Mouse (Mus musculus) liver, adult 2 months (tissue): ENCODE data around the gene Spsb2. TPM values are rescaled to one million over a fixed set of nuclear protein-coding genes. Genes with fewer than 3 reads are reported as not detected.

ENCODE experiments used
- DNase-seq: peaks from one replicate; pipeline ENCODE4 v3.0.0-alpha.2; 2011; ENCODE audit warnings: low read depth, low spot score; ENCODE audit errors: extremely low read depth
- H3K27ac ChIP-seq: fragments of 200-500 bp; replicated peaks from 2 replicates; pipeline ENCODE4 v1.5.1; 2012; ENCODE audit warnings: low read depth, mild to moderate bottlenecking, control low read depth, inconsistent platforms, low read length; ENCODE audit not compliant: insufficient read depth
- H3K27me3 ChIP-seq: fragments of 200-500 bp; 2 replicates; pipeline ENCODE4 v1.6.1; 2012; ENCODE audit warnings: mild to moderate bottlenecking, moderate library complexity, low read length, inconsistent platforms; ENCODE audit not compliant: control insufficient read depth, insufficient read depth
- H3K36me3 ChIP-seq: fragments of 200-500 bp; 2 replicates; pipeline ENCODE4 v1.6.1; 2012; ENCODE audit warnings: low read length, inconsistent platforms; ENCODE audit not compliant: control insufficient read depth, insufficient read depth
- H3K4me1 ChIP-seq: fragments of 200-500 bp; 2 replicates; pipeline ENCODE4 v1.6.1; 2011; ENCODE audit warnings: low read length; ENCODE audit not compliant: control insufficient read depth, insufficient read depth
- H3K4me3 ChIP-seq: fragments of 200-500 bp; 2 replicates; pipeline ENCODE4 v1.5.1; 2011; ENCODE audit warnings: low read depth, mild to moderate bottlenecking, control low read depth, low read length, moderate library complexity; ENCODE audit not compliant: insufficient read depth
- H3K79me2 ChIP-seq: fragments of 200-500 bp; 2 replicates; pipeline ENCODE4 v1.6.1; 2012; ENCODE audit warnings: inconsistent platforms, mild to moderate bottlenecking, low read length, moderate library complexity; ENCODE audit not compliant: control insufficient read depth, insufficient read depth
- H3K9ac ChIP-seq: fragments of 200-500 bp; 2 replicates; pipeline ENCODE4 v1.6.1; 2012; ENCODE audit warnings: low read depth, mild to moderate bottlenecking, control low read depth, inconsistent platforms, low read length
- CTCF ChIP-seq: fragments of 200-500 bp; IDR thresholded peaks from 2 replicates; pipeline ENCODE4 v1.5.1; 2011; ENCODE audit warnings: low read depth, low read length, control low read depth
- POLR2A ChIP-seq: fragments of 200-500 bp; IDR thresholded peaks from 2 replicates; pipeline ENCODE4 v1.6.1; 2011; ENCODE audit warnings: low read length, control low read depth; ENCODE audit not compliant: insufficient read depth; ENCODE audit errors: extremely low read depth
- WGBS: fragments of 180-500 bp; shearing (Covaris S2); methylation state at CpG from one replicate; pipeline ENCODE4 v1.1.7; 2018; 5-methylcytosine and 5-hydroxymethylcytosine counted together
- polyA plus RNA-seq: library from polyadenylated mRNA; depleted of rRNA; stranded (reverse); fragments of >200 nt; gene quantifications from 2 replicates; pipeline ENCODE4 v1.2.3, GENCODE M21; 2012
- total RNA-seq: library from RNA; depleted of rRNA; stranded (reverse); fragments of >200 nt; gene quantifications from 2 replicates; pipeline ENCODE4 v1.2.3, GENCODE M21; 2014

Spsb2 gene
- total and polyA plus RNA-seq, 2 experiments: 9.9 to 20.1 TPM

DNA sequence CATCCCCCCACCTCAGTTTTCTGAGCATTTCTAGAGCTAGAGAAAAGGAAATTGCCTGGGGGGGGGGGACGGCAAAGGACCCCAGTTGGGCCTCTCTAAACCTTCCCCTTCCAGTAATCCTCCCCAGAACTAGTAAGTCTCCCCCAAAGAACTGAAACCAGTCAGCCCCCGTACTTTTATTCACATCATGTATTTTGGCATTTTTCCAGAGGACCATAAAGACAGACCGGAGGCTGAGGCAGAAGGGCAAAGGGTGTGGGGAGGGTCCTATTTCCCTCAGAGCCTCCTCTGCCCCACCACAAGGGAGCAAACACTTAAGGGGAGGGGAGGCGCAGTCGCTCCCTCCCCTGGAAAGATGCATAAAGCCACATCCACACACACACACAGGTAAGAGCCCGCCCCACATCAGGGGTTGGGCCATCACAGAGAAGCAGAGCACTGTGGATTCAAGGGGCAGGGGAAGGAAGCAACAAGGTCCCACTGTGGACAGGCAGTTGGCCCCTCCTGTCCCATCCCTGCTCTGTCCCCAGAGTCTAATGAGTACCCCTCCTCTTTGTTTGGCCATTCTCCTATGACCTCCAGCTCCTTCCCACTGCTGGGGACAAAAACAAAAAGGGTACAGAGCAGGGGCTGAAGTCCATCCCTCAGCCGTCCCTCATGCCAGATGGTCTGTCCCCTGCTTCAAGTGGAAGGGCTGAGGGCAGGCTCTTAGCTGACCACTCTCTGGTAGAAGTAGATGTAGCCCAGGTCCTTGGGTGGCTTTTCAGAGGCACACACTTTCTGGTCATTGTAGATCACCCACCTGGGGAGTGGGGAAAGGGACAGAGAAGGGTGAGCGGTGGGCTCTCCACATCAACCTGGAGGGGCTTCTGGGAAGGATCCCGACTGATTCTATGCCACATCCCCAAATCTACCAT, 6.7 kb downstream of the Spsb2 start:
- H3K36me3 ChIP-seq: peaks cover 13% of the 10 kb centered on the region

DNA sequence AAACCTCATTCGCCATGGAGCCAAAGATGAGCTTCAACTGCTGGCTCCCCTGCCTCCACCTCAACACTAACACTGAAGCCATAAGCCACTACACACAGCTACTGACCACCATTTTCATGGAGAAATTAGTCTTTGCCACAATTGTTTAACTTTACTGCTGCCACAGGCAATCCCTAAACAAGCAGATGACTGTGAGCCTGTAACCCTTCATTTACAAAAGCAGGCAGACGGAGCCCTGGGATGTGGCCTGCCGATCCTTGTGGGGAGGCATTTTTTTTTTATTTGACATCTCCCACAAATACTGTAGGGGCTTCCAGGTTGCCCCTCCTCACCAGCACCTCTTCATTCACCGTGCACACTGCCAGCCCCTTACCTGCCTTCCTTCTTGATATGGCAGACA, 8.2 kb downstream of the Spsb2 start:
- H3K27ac ChIP-seq: no peak overlapping the region
- no peak overlapping the region for H3K9ac ChIP-seq
- no peak for DNase-seq
- peaks cover 21% of the 10 kb centered on the region for H3K36me3 ChIP-seq
- TF ChIP-seq POLR2A (no peak), CTCF (no peak)
- H3K79me2 ChIP-seq: no peaks in the 10 kb centered on the region
- no peaks in the 10 kb centered on the region for H3K27me3 ChIP-seq
- H3K4me1 ChIP-seq: peaks cover 11% of the 10 kb centered on the region
- 95% methylated on average over 4 of the region's 4 CpGs for WGBS
- no peak overlapping the region for H3K4me3 ChIP-seq

More for the DNA sequence above, 6.7 kb downstream of the Spsb2 start:
- Histone ChIP-seq H3K79me2 (no peaks in the 10 kb centered on the region), H3K9ac (no peak overlapping the region), H3K4me3 (no peak overlapping the region), H3K4me1 (peaks cover 13% of the 10 kb centered on the region), H3K27ac (no peak overlapping the region), H3K27me3 (no peaks in the 10 kb centered on the region)
- 75% methylated on average over 9 of the region's 9 CpGs for WGBS
- DNase-seq: no peak
- TF ChIP-seq POLR2A (no peak), CTCF (no peak)

DNA sequence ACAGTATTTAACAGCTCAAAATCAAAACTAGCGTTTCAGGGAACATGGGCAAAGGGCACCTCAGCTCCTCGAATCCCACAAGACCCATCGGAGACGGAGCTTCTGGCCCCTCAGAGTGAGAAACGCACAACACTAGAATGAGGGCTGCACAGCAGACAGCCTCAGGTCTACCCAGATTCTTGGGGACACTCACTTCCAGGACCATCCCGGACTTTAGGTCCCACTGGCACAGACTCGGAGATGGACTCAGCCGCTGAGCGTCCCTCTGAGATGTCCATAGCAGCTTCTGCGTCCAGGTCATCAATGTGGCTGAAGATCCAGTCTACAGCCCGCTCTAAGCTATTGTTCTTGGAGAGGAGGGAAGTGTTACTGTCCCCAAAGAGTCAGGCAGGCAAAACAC, 8.7 kb downstream of the Spsb2 start:
- 97% methylated on average over 11 of the region's 11 CpGs for WGBS

DNA sequence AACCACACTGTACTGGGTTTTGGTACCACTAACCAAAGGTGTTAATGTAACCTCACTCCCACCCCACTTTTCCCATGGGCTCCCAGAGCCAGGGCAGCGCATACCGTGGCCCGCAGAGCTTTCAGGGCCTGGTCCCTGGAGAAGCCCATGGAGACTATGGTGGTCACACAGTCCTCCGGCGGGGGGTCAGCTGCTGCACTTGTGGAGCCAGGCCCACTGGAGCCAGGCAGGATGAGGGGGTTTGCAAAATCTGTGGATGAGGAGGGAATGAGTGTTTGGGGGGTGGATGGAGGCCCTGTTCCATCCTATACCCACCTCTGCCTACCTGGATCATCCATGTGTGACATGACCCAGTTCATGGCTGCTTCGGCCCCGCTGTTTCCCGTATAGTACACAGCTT, 9.1 kb downstream of the Spsb2 start:
- peaks cover 24% of the 10 kb centered on the region for H3K36me3 ChIP-seq
- no peak for DNase-seq

More for the DNA sequence above, 8.7 kb downstream of the Spsb2 start:
- H3K79me2 ChIP-seq: no peaks in the 10 kb centered on the region
- DNase-seq: no peak
- H3K36me3 ChIP-seq: peaks cover 22% of the 10 kb centered on the region
- no peaks in the 10 kb centered on the region for H3K27me3 ChIP-seq
- TF ChIP-seq CTCF: no peak
- no peak for TF ChIP-seq POLR2A
- H3K27ac ChIP-seq: no peak overlapping the region
- H3K4me3 ChIP-seq: no peak overlapping the region
- peaks cover 6% of the 10 kb centered on the region; the same call in 1 of the 2 replicates for H3K4me1 ChIP-seq
- no peak overlapping the region for H3K9ac ChIP-seq

DNA sequence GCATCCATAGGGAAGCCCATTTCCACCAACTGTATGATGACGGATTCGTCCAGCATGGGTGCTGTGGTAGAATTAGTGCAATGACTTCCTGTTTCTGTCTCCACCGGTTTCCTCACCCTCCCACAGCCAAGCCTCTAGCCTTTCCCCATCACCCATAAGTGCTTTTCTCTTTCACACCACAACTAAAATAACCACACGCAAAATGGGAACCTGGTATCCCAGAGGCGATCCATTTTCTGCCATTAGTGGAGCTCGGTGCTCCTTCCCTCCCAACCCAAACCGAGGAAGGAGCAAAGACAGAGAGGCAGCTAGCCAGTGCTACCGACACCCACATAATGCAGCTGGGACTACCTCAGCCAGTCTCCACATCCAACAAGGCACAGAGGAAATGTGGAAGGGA, 9.5 kb downstream of the Spsb2 start:
- 87% methylated on average over 8 of the region's 8 CpGs for WGBS
- no peak overlapping the region for H3K9ac ChIP-seq
- DNase-seq: no peak
- H3K27me3 ChIP-seq: no peaks in the 10 kb centered on the region
- TF ChIP-seq CTCF (no peak), POLR2A (no peak)
- H3K79me2 ChIP-seq: no peaks in the 10 kb centered on the region
- peaks cover 27% of the 10 kb centered on the region for H3K36me3 ChIP-seq
- 0 out of 2 replicates have a peak, but pooled peaks cover 4% of the 10 kb centered on the region for H3K4me1 ChIP-seq
- no peak overlapping the region for H3K27ac ChIP-seq
- H3K4me3 ChIP-seq: no peak overlapping the region

More for the DNA sequence above, 9.1 kb downstream of the Spsb2 start:
- H3K4me3 ChIP-seq: no peak overlapping the region
- H3K79me2 ChIP-seq: no peaks in the 10 kb centered on the region
- no peaks in the 10 kb centered on the region for H3K27me3 ChIP-seq
- TF ChIP-seq POLR2A (no peak), CTCF (no peak)
- WGBS: 98% methylated on average over 8 of the region's 8 CpGs
- H3K27ac ChIP-seq: no peak overlapping the region
- H3K9ac ChIP-seq: no peak overlapping the region
- peaks cover 4% of the 10 kb centered on the region; the same call in 1 of the 2 replicates for H3K4me1 ChIP-seq

DNA sequence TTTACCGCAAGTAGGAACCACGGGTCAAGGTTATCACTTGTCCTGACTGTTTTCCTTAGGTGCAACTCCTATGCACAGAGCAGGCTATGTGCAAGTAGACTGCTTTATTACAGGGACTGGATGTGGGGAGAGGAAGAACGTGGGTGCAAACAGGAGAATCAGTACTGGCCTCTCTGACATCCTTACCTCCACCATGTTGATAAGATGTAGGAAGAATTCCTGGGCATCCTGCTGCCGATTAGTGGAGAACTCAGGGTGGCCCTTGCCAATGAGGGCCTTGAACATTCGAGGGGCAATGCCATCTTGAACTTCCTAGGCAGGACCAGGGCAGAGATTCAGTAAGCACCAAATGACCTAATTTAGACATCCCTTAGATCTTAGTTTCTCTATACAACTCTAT, 12.4 kb downstream of the Spsb2 start:
- Histone ChIP-seq H3K27me3 (no peaks in the 10 kb centered on the region), H3K27ac (no peak overlapping the region), H3K4me3 (no peak overlapping the region), H3K9ac (no peak overlapping the region), H3K4me1 (no peaks in the 10 kb centered on the region), H3K36me3 (peaks cover 41% of the 10 kb centered on the region), H3K79me2 (no peaks in the 10 kb centered on the region)
- 88% methylated on average over 5 of the region's 5 CpGs for WGBS
- DNase-seq: no peak
- no peak for TF ChIP-seq POLR2A
